Mouse (Mus musculus): Measurements from ENCODE around the gene Agpat4. TPM values are rescaled to one million over a fixed set of nuclear protein-coding genes. Genes with fewer than 3 reads are reported as not detected.

Agpat4 gene
- polyA plus RNA-seq, 1 experiment from 2014 or later, result 17.5 TPM

DNA sequence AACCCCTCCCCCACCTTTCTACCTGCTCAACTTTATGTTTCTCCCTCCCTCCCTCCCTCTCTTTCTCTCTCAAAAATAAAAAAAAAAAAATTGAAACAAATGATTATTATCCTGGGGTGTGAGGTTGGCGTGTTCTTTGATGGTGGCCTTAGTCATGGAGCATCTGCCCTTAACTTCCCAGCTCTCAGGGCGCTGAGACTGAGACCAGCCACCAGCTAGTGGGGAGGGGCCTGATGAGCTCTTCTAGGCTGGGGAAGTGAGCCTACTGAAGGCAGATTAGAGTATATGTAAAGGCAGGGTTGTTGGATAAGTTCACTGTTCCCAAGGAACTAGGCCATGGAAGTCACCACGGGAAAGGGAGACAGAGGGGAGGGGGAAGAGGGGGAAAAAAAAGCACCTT, 85.7 kb downstream of the Agpat4 start:
- no peaks in the 10 kb centered on the region for H3K9me3 ChIP-seq (replicated peaks; ENCODE audit: control insufficient read depth, low read length)

DNA sequence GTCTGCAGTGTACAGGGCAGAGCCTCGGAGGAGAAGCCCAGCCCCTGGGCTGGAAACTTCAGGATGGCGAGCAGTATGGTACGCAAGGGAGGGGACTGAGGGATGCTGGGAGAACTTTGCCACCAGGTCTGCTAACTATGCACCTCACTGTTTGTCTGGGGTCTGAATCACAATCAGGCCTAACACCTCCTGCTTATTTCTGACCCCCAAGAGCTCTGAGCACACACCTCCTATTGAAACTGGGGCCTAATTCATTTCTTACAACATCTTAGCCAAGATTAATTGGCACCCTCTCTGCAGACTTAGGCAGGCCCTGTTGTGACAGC, 86.1 kb downstream of the Agpat4 start:
- Histone ChIP-seq H3K4me3 (ENCODE audit: low read depth, low read length) (no peak overlapping the region), H3K4me1 (ENCODE audit: control insufficient read depth, insufficient read depth, low read length) (no peaks in the 10 kb centered on the region; the same call in 1 of the 2 replicates), H3K9ac (replicated peaks; ENCODE audit: low read length) (no peak overlapping the region), H3K36me3 (replicated peaks; ENCODE audit: control insufficient read depth, insufficient read depth, low read depth, low read length) (no peaks in the 10 kb centered on the region; the same call in 1 of the 2 replicates), H3K27me3 (ENCODE audit: control insufficient read depth, insufficient read depth, low read length) (no peaks in the 10 kb centered on the region), H3K9me3 (replicated peaks; ENCODE audit: control insufficient read depth, low read length) (no peaks in the 10 kb centered on the region), H3K4me2 (ENCODE audit: low read depth, low read length) (no peak overlapping the region), H3K27ac (replicated peaks; ENCODE audit: low read depth, low read length) (0 out of 2 replicates have a peak overlapping the region, but pooled peaks have one; percentile 35)
- WGBS, result 75% methylated on average over 3 of the region's 3 CpGs
- ATAC-seq (replicated peaks; ENCODE audit: insufficient number of reproducible peaks, low FRiP score, low TSS enrichment, low read depth) (no peak), DNase-seq (ENCODE audit: low spot score) (no peak)

More for the DNA sequence above, 85.7 kb downstream of the Agpat4 start:
- WGBS, result 63% methylated on average over 3 of the region's 3 CpGs
- Histone ChIP-seq H3K36me3 (replicated peaks; ENCODE audit: control insufficient read depth, insufficient read depth, low read depth, low read length) (no peaks in the 10 kb centered on the region; the same call in 1 of the 2 replicates), H3K27me3 (ENCODE audit: control insufficient read depth, insufficient read depth, low read length) (no peaks in the 10 kb centered on the region), H3K4me3 (ENCODE audit: low read depth, low read length) (no peak overlapping the region), H3K27ac (replicated peaks; ENCODE audit: low read depth, low read length) (no peak overlapping the region), H3K4me2 (ENCODE audit: low read depth, low read length) (no peak overlapping the region), H3K9ac (replicated peaks; ENCODE audit: low read length) (no peak overlapping the region), H3K4me1 (ENCODE audit: control insufficient read depth, insufficient read depth, low read length) (no peaks in the 10 kb centered on the region; the same call in 1 of the 2 replicates)
- DNase-seq (ENCODE audit: low spot score) (no peak), ATAC-seq (replicated peaks; ENCODE audit: insufficient number of reproducible peaks, low FRiP score, low TSS enrichment, low read depth) (no peak)

DNA sequence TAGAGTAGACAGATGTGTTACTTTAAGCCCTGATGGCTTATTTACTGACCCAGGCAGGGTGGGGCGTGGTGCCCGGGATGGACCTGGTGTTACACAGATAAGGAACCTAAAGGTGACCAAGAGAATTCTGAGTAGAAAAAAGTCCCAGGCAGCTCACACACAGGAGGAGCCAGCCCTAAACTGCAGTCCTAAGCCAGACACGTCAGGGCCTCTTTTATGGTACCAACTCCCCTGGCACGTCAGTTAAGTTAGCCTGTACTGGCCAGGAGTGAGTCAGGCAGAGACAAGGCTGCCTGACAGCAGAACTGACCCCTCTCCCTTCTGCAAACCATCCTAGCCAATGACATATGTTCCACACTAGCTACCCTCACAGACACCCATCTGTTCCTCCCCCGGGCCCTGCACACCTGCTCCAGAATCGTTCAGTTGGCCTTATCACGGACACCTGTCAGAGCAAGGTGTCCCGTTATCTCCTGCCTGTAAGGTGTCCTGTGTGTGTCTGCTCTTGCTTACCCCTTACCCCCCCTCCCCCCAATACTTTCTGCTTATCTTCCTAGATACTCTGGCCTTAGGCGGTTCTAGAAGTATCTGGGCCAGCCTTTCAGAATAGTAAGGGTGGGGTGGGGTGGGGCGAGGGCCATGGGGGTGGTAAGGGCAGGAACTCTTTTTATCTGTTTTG, 86.7 kb downstream of the Agpat4 start:
- H3K9ac ChIP-seq (replicated peaks; ENCODE audit: low read length), result no peak overlapping the region
- DNase-seq (ENCODE audit: low spot score), result no peak
- no peaks in the 10 kb centered on the region; the same call in 1 of the 2 replicates for H3K4me1 ChIP-seq (ENCODE audit: control insufficient read depth, insufficient read depth, low read length)
- 61% methylated on average over 10 of the region's 10 CpGs for WGBS
- no peak overlapping the region for H3K4me3 ChIP-seq (ENCODE audit: low read depth, low read length)
- no peaks in the 10 kb centered on the region for H3K9me3 ChIP-seq (replicated peaks; ENCODE audit: control insufficient read depth, low read length)
- no peak overlapping the region; the same call in 1 of the 2 replicates for H3K4me2 ChIP-seq (ENCODE audit: low read depth, low read length)
- no peaks in the 10 kb centered on the region; the same call in 1 of the 2 replicates for H3K36me3 ChIP-seq (replicated peaks; ENCODE audit: control insufficient read depth, insufficient read depth, low read depth, low read length)
- ATAC-seq (replicated peaks; ENCODE audit: insufficient number of reproducible peaks, low FRiP score, low TSS enrichment, low read depth), result peak; percentile 11; the same call in 1 of the 2 replicates
- H3K27me3 ChIP-seq (ENCODE audit: control insufficient read depth, insufficient read depth, low read length), result no peaks in the 10 kb centered on the region
- peak overlapping the region; percentile 38; the same call in 1 of the 2 replicates for H3K27ac ChIP-seq (replicated peaks; ENCODE audit: low read depth, low read length)

DNA sequence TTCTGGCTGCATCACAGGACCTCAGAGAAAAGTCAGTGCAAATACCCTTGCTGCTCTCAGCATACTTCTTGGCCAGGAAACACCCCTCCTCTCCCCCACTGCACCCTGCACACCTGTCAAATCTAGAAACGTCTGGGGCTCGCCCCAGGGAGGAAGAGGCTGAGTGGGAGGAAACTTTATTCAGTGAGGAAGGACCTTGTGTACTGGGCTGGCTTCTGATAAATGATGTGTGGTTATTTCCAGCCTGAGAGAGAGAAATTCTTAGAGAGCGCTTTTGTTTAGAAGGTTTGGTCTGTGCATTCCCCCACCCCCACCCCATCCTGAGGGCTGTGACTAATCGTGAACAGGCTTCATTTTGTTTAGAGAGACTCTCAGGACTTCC, 87.2 kb downstream of the Agpat4 start:
- H3K27ac ChIP-seq (replicated peaks; ENCODE audit: low read depth, low read length), result peak overlapping the region; percentile 38
- WGBS, result 20% methylated on average over 4 of the region's 4 CpGs
- ATAC-seq (replicated peaks; ENCODE audit: insufficient number of reproducible peaks, low FRiP score, low TSS enrichment, low read depth) (peak; percentile 41), DNase-seq (ENCODE audit: low spot score) (peak; percentile 62)
- H3K4me3 ChIP-seq (ENCODE audit: low read depth, low read length), result no peak overlapping the region
- no peak overlapping the region for H3K9ac ChIP-seq (replicated peaks; ENCODE audit: low read length)
- H3K27me3 ChIP-seq (ENCODE audit: control insufficient read depth, insufficient read depth, low read length), result no peaks in the 10 kb centered on the region
- H3K9me3 ChIP-seq (replicated peaks; ENCODE audit: control insufficient read depth, low read length), result no peaks in the 10 kb centered on the region
- H3K36me3 ChIP-seq (replicated peaks; ENCODE audit: control insufficient read depth, insufficient read depth, low read depth, low read length), result no peaks in the 10 kb centered on the region; the same call in 1 of the 2 replicates
- H3K4me2 ChIP-seq (ENCODE audit: low read depth, low read length), result peak overlapping the region; percentile 2; the same call in 1 of the 2 replicates
- no peaks in the 10 kb centered on the region; the same call in 1 of the 2 replicates for H3K4me1 ChIP-seq (ENCODE audit: control insufficient read depth, insufficient read depth, low read length)

DNA sequence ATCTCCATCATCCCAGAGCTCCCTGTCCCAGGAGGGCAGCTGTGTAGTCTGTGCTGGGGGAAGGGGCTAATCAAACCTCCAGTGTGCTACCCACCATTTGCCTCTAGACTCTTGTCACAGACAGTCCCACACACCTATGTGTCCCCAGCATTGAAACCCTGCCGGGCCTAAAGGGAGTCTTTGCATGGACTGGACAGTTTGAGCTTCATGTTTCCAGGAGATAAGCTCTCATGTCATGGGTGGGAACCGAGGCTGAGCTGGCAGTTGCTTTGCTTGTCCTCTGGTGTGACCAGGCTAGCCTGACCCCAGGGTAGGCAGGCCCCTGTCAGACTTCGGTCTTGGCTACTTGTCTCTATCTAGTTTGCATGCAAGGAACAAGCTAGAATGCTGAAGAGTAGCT, 87.7 kb downstream of the Agpat4 start:
- ATAC-seq (replicated peaks; ENCODE audit: insufficient number of reproducible peaks, low FRiP score, low TSS enrichment, low read depth) (no peak), DNase-seq (ENCODE audit: low spot score) (no peak)
- Histone ChIP-seq H3K36me3 (replicated peaks; ENCODE audit: control insufficient read depth, insufficient read depth, low read depth, low read length) (no peaks in the 10 kb centered on the region; the same call in 1 of the 2 replicates), H3K4me3 (ENCODE audit: low read depth, low read length) (no peak overlapping the region), H3K4me1 (ENCODE audit: control insufficient read depth, insufficient read depth, low read length) (no peaks in the 10 kb centered on the region; the same call in 1 of the 2 replicates), H3K27ac (replicated peaks; ENCODE audit: low read depth, low read length) (peak overlapping the region; percentile 38; the same call in 1 of the 2 replicates), H3K27me3 (ENCODE audit: control insufficient read depth, insufficient read depth, low read length) (no peaks in the 10 kb centered on the region), H3K9me3 (replicated peaks; ENCODE audit: control insufficient read depth, low read length) (no peaks in the 10 kb centered on the region), H3K9ac (replicated peaks; ENCODE audit: low read length) (no peak overlapping the region), H3K4me2 (ENCODE audit: low read depth, low read length) (no peak overlapping the region)
- WGBS, result 47% methylated on average over 3 of the region's 3 CpGs

DNA sequence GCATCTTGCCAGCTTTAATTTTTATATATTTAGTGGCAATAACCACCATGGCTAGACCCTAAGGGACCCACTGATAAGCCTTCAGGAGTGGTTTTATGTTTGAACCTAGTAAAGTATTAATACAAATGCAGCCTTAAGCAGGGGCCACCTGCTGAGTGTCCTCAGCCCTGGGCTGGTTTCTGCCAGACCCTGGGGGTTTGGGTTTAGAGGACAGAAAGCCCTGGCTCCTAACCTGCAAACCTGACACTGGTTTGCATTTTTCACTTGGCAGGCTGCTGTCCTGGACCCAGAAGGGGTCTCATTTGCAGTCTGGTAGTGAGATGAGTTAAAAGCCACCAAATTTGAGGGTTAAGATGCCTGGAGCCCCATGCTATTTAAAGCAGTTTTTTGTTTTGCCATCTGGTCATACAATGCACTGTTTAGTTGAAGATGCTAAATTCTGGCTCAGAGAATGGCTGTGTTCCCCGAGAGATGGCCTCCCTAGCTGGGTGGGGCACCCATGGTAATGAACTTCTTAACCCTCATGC, 88.6 kb downstream of the Agpat4 start:
- H3K36me3 ChIP-seq (replicated peaks; ENCODE audit: control insufficient read depth, insufficient read depth, low read depth, low read length), result no peaks in the 10 kb centered on the region; the same call in 1 of the 2 replicates
- DNase-seq (ENCODE audit: low spot score) (no peak), ATAC-seq (replicated peaks; ENCODE audit: insufficient number of reproducible peaks, low FRiP score, low TSS enrichment, low read depth) (no peak)
- WGBS, result 50% methylated on average over 1 of the region's 1 CpGs
- H3K4me2 ChIP-seq (ENCODE audit: low read depth, low read length), result no peak overlapping the region
- H3K4me1 ChIP-seq (ENCODE audit: control insufficient read depth, insufficient read depth, low read length), result no peaks in the 10 kb centered on the region; the same call in 1 of the 2 replicates
- H3K27ac ChIP-seq (replicated peaks; ENCODE audit: low read depth, low read length), result no peak overlapping the region
- no peaks in the 10 kb centered on the region for H3K27me3 ChIP-seq (ENCODE audit: control insufficient read depth, insufficient read depth, low read length)
- H3K4me3 ChIP-seq (ENCODE audit: low read depth, low read length), result no peak overlapping the region
- H3K9ac ChIP-seq (replicated peaks; ENCODE audit: low read length), result no peak overlapping the region
- H3K9me3 ChIP-seq (replicated peaks; ENCODE audit: control insufficient read depth, low read length), result no peaks in the 10 kb centered on the region

DNA sequence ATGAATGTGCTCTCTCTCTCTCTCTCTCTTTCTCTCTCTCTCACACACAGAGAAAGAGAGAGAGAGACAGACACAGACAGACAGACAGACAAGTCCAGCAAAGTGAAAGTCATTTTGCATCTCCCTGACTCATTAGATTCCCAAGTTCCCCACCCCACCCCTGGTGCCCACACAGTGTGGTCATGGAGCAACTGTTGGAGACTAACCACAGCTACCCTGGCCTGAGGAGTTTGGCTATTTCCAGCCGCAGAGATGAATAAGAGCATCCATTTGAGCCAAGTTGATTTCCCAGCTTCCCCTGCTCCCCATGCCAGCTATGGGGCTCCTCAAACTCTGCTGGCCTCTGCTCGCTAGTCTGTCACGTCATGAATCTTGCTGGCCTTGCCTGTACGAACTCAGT, 91.0 kb downstream of the Agpat4 start:
- WGBS, result 73% methylated on average over 4 of the region's 4 CpGs
- H3K4me3 ChIP-seq (ENCODE audit: low read depth, low read length), result no peak overlapping the region
- DNase-seq (ENCODE audit: low spot score) (no peak), ATAC-seq (replicated peaks; ENCODE audit: insufficient number of reproducible peaks, low FRiP score, low TSS enrichment, low read depth) (no peak)
- no peak overlapping the region for H3K9ac ChIP-seq (replicated peaks; ENCODE audit: low read length)
- no peak overlapping the region for H3K4me2 ChIP-seq (ENCODE audit: low read depth, low read length)
- H3K27ac ChIP-seq (replicated peaks; ENCODE audit: low read depth, low read length), result no peak overlapping the region
- H3K36me3 ChIP-seq (replicated peaks; ENCODE audit: control insufficient read depth, insufficient read depth, low read depth, low read length), result no peaks in the 10 kb centered on the region; the same call in none of the 2 replicates
- no peaks in the 10 kb centered on the region for H3K27me3 ChIP-seq (ENCODE audit: control insufficient read depth, insufficient read depth, low read length)
- H3K4me1 ChIP-seq (ENCODE audit: control insufficient read depth, insufficient read depth, low read length), result no peaks in the 10 kb centered on the region; the same call in 1 of the 2 replicates
- H3K9me3 ChIP-seq (replicated peaks; ENCODE audit: control insufficient read depth, low read length), result no peaks in the 10 kb centered on the region

DNA sequence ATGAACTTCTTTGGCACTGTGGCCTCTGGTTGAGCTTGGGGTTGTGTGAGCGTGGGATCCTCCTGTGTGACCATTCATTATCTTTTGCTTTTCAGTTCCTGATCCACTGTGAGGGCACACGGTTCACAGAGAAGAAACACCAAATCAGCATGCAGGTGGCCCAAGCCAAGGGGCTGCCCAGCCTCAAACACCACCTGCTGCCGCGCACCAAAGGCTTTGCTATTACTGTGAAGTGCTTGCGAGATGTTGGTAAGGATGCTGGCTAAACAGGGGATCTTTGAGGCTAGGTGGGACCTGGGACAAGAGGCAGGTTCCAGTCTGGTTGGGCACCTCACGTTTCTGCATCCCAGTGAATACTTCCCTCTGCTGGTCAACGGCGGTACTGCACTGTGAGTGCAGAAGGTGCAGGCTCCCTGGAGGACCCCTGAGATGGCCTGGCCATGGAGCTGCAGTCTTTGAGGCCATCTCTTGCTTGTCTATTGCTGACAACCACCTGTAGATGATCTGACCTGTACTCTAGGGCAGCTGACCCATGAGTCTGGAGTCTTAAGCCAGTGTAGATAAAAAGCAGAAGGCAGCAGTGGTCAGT, 92.1 kb downstream of the Agpat4 start:
- no peak overlapping the region for H3K27ac ChIP-seq (replicated peaks; ENCODE audit: low read depth, low read length)
- H3K4me2 ChIP-seq (ENCODE audit: low read depth, low read length), result no peak overlapping the region
- no peaks in the 10 kb centered on the region; the same call in 1 of the 2 replicates for H3K4me1 ChIP-seq (ENCODE audit: control insufficient read depth, insufficient read depth, low read length)
- no peak overlapping the region for H3K4me3 ChIP-seq (ENCODE audit: low read depth, low read length)
- no peaks in the 10 kb centered on the region for H3K27me3 ChIP-seq (ENCODE audit: control insufficient read depth, insufficient read depth, low read length)
- 39% methylated on average over 8 of the region's 8 CpGs for WGBS
- DNase-seq (ENCODE audit: low spot score), result peak; percentile 88
- no peaks in the 10 kb centered on the region; the same call in none of the 2 replicates for H3K36me3 ChIP-seq (replicated peaks; ENCODE audit: control insufficient read depth, insufficient read depth, low read depth, low read length)
- no peak overlapping the region for H3K9ac ChIP-seq (replicated peaks; ENCODE audit: low read length)
- ATAC-seq (replicated peaks; ENCODE audit: insufficient number of reproducible peaks, low FRiP score, low TSS enrichment, low read depth), result peak; percentile 71
- no peaks in the 10 kb centered on the region for H3K9me3 ChIP-seq (replicated peaks; ENCODE audit: control insufficient read depth, low read length)

Data from embryonic facial prominence, embryonic 11.5 days (tissue).